Mouse (Mus musculus): Measurements from ENCODE around the gene Relb. TPM values are rescaled to one million over a fixed set of nuclear protein-coding genes. Genes with fewer than 3 reads are reported as not detected.
A peak's percentile ranks its signal among the peaks of the same experiment; 100 is the strongest.

Gene Relb
- total and polyA plus RNA-seq, 3 experiments, result 44.0 to 59.6 (median 58.1) TPM

GRCm38 (mm10) chr7:19628192-19628535 lies 1.1 kb downstream of the Relb start:
- peaks cover 5% of the 10 kb centered on the region; the same call in 1 of the 2 replicates for H3K79me2 ChIP-seq (replicated peaks; ENCODE audit: control insufficient read depth, extremely low read depth, insufficient read depth, poor library complexity, severe bottlenecking)
- peak overlapping the region; percentile 51 to 65 (median 53) for H3K4me3 ChIP-seq (replicated peaks in 1 of 3; ENCODE audit: low read depth in 2 of 3, low read length in 2 of 3, poor library complexity in 1 of 3)
- peak overlapping the region; percentile 45 for H3K4me2 ChIP-seq (ENCODE audit: insufficient read depth, low read depth, poor library complexity, severe bottlenecking)
- TF ChIP-seq EP300 (IDR thresholded peaks at IDR 0.05; ENCODE audit: low read length) (no peak), ZC3H11A (IDR thresholded peaks at IDR 0.05; ENCODE audit: low read depth, low read length) (no peak), MAFK (IDR thresholded peaks at IDR 0.05; ENCODE audit: insufficient replicate concordance, low read length) (no peak), MEF2A (IDR thresholded peaks at IDR 0.05; ENCODE audit: borderline replicate concordance, low read depth, low read length) (no peak), HCFC1 (IDR thresholded peaks at IDR 0.05; ENCODE audit: low read depth, low read length) (no peak), MYC (IDR thresholded peaks at IDR 0.05; ENCODE audit: low read depth, low read length) (no peak), CTCF (conservative IDR thresholded peaks at IDR 0.05 in 1 of 2, IDR thresholded peaks at IDR 0.05 in 1 of 2; ENCODE audit: low read depth in 2 of 2, low read length in 2 of 2) (no peak), TCF12 (IDR thresholded peaks at IDR 0.05; ENCODE audit: low read depth, low read length) (no peak), BHLHE40 (IDR thresholded peaks at IDR 0.05; ENCODE audit: low read depth, low read length) (no peak), USF2 (conservative IDR thresholded peaks at IDR 0.05; ENCODE audit: low read depth, low read length) (no peak), JUN (IDR thresholded peaks at IDR 0.05; ENCODE audit: insufficient read depth, low read depth, low read length) (no peak), JUND (conservative IDR thresholded peaks at IDR 0.05; ENCODE audit: low read depth, low read length) (no peak), ZMIZ1 (IDR thresholded peaks at IDR 0.05; ENCODE audit: low read depth, low read length) (no peak), POLR2A (IDR thresholded peaks at IDR 0.05; ENCODE audit: low read depth, low read length) (no peak), NELFE (IDR thresholded peaks at IDR 0.05; ENCODE audit: low read depth, low read length) (no peak), ETS1 (conservative IDR thresholded peaks at IDR 0.05; ENCODE audit: low read depth, low read length) (no peak)
- DNase-seq (ENCODE audit: extremely low read depth), result no peak
- H3K27me3 ChIP-seq (replicated peaks), result no peaks in the 10 kb centered on the region
- H3K9me3 ChIP-seq (replicated peaks; ENCODE audit: low read length), result no peaks in the 10 kb centered on the region
- H3K36me3 ChIP-seq (replicated peaks in 1 of 2; ENCODE audit: control insufficient read depth in 1 of 2, insufficient read depth in 1 of 2, low read length in 1 of 2), result peaks cover 27 to 58% of the 10 kb centered on the region in 2 experiments
- H3K4me1 ChIP-seq (ENCODE audit: control insufficient read depth in 1 of 2, insufficient read depth in 2 of 2), result peaks cover 11 to 45% of the 10 kb centered on the region in 2 experiments
- dilution Hi-C loops (cut with MboI; ENCODE audit: extremely low pct_ligation_motif_present, extremely low pct_unique_long_range_greater_than_20kb, low sequenced_read_pairs) (no loop called here), in situ Hi-C loops (cut with MboI; ENCODE audit: low pct_ligation_motif_present, low pct_unique_long_range_greater_than_20kb, low sequenced_read_pairs) (no loop called here)
- no peak overlapping the region for H3K27ac ChIP-seq (ENCODE audit: insufficient read depth, low read depth)
- no peak overlapping the region for H3K9ac ChIP-seq (ENCODE audit: insufficient read depth, low read depth)

DNA sequence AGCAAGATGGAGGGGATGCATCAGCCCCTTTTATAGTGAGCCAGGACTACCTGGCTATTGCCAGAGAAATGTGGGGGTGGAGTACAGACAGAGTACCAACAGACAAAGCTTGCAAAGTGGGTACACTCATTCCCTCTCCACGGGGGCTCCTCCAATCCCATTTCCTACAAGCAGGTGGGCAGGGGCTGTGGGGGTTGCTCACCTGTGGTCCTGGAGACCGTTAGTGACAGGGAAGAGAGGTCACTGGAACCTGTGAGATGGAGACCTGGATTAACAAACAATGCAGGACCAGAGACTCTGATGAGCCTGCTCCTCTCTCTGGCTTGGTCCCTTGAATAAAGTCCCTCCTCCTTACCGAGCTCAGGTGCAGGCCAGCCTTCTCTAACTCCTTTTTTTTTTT lies 1.5 kb downstream of the Relb start:
- no peak for DNase-seq (ENCODE audit: extremely low read depth)
- dilution Hi-C loops (cut with MboI; ENCODE audit: extremely low pct_ligation_motif_present, extremely low pct_unique_long_range_greater_than_20kb, low sequenced_read_pairs), result no loop called here
- peak overlapping the region; percentile 45 for H3K4me2 ChIP-seq (ENCODE audit: insufficient read depth, low read depth, poor library complexity, severe bottlenecking)

More for the DNA sequence above, 1.5 kb downstream of the Relb start:
- H3K79me2 ChIP-seq (replicated peaks; ENCODE audit: control insufficient read depth, extremely low read depth, insufficient read depth, poor library complexity, severe bottlenecking), result peaks cover 5% of the 10 kb centered on the region; the same call in 1 of the 2 replicates
- H3K4me3 ChIP-seq (replicated peaks in 1 of 3; ENCODE audit: low read depth in 2 of 3, low read length in 2 of 3, poor library complexity in 1 of 3), result peak overlapping the region; percentile 51 to 65 (median 53)
- H3K36me3 ChIP-seq (replicated peaks in 1 of 2; ENCODE audit: control insufficient read depth in 1 of 2, insufficient read depth in 1 of 2, low read length in 1 of 2), result peaks cover 25 to 58% of the 10 kb centered on the region in 2 experiments
- no peak overlapping the region for H3K27ac ChIP-seq (ENCODE audit: insufficient read depth, low read depth)
- H3K9me3 ChIP-seq (replicated peaks; ENCODE audit: low read length), result no peaks in the 10 kb centered on the region
- peaks cover 11 to 45% of the 10 kb centered on the region in 2 experiments for H3K4me1 ChIP-seq (ENCODE audit: control insufficient read depth in 1 of 2, insufficient read depth in 2 of 2)
- in situ Hi-C loops (cut with MboI; ENCODE audit: low pct_ligation_motif_present, low pct_unique_long_range_greater_than_20kb, low sequenced_read_pairs), result no loop called here
- no peaks in the 10 kb centered on the region for H3K27me3 ChIP-seq (replicated peaks)
- TF ChIP-seq PAX5 (IDR thresholded peaks at IDR 0.05; ENCODE audit: low read length), result no peak
- no peak overlapping the region for H3K9ac ChIP-seq (ENCODE audit: insufficient read depth, low read depth)
